Mouse (Mus musculus) monocyte, adult 5-6 weeks (primary cell): ENCODE measurements around the gene A530016L24Rik. TPM values are rescaled to one million over a fixed set of nuclear protein-coding genes. Genes with fewer than 3 reads are reported as not detected.

ENCODE experiments used
- ATAC-seq: fragments of 153-309, 156-312 bp; replicated peaks from 2 replicates; pipeline ENCODE4 v1.8.0; 2017; ENCODE audit warnings: mild to moderate bottlenecking; ENCODE audit not compliant: low TSS enrichment, insufficient number of reproducible peaks, severe bottlenecking, poor library complexity, low FRiP score
- total RNA-seq: library from RNA; stranded (forward); fragments of 200-1000, 200-491, 200-594 nt; gene quantifications from 3 replicates; pipeline ENCODE4 v1.2.3, GENCODE M21; 2017

A530016L24Rik gene
- total RNA-seq, 1 experiment from 2014 or later = not detected

- ATAC-seq = no peak
These were observed 6.9 kb downstream of the A530016L24Rik start for GRCm38 (mm10) chr12:112496136-112496535.

GRCm38 (mm10) chr12:112497731-112498130, 8.5 kb downstream of the A530016L24Rik start:
- no peak for ATAC-seq

- no peak for ATAC-seq
These were observed 9.4 kb downstream of the A530016L24Rik start for GRCm38 (mm10) chr12:112498683-112499082.

GRCm38 (mm10) chr12:112503003-112503771, 13.9 kb downstream of the A530016L24Rik start:
- no peak for ATAC-seq

GRCm38 (mm10) chr12:112506267-112506666, 17.0 kb downstream of the A530016L24Rik start:
- no peak for ATAC-seq

GRCm38 (mm10) chr12:112507264-112507663, 18.0 kb downstream of the A530016L24Rik start:
- ATAC-seq = no peak

- ATAC-seq = no peak
These were observed 18.7 kb downstream of the A530016L24Rik start for GRCm38 (mm10) chr12:112507984-112508383.

- no peak for ATAC-seq
These were observed 21.1 kb downstream of the A530016L24Rik start for GRCm38 (mm10) chr12:112510365-112510732.

GRCm38 (mm10) chr12:112510733-112511372, 21.6 kb downstream of the A530016L24Rik start:
- no peak for ATAC-seq

GRCm38 (mm10) chr12:112514897-112515296, 25.6 kb downstream of the A530016L24Rik start:
- ATAC-seq = no peak

- ATAC-seq = no peak
These were observed 27.6 kb downstream of the A530016L24Rik start, which contains the start of gene Tmem179 for GRCm38 (mm10) chr12:112516697-112517337. Gene Tmem179, minus strand, starts transcription at chr12:112516747.

GRCm38 (mm10) chr12:112518105-112518504, 28.9 kb downstream of the A530016L24Rik start:
- no peak for ATAC-seq

- no peak for ATAC-seq
These were observed 44.5 kb downstream of the A530016L24Rik start for GRCm38 (mm10) chr12:112533758-112534157.

- no peak for ATAC-seq
These were observed 48.0 kb downstream of the A530016L24Rik start for GRCm38 (mm10) chr12:112537233-112537632.

GRCm38 (mm10) chr12:112538356-112538755, 49.1 kb downstream of the A530016L24Rik start:
- no peak for ATAC-seq

GRCm38 (mm10) chr12:112539466-112539965, 50.3 kb downstream of the A530016L24Rik start:
- no peak for ATAC-seq

- ATAC-seq = no peak
These were observed 51.1 kb downstream of the A530016L24Rik start for GRCm38 (mm10) chr12:112540321-112540720.

GRCm38 (mm10) chr12:112541483-112542091, 52.3 kb downstream of the A530016L24Rik start:
- no peak for ATAC-seq
